10 mouse cellular contexts compared by ENCODE assay signal in the genomic region with DNA sequence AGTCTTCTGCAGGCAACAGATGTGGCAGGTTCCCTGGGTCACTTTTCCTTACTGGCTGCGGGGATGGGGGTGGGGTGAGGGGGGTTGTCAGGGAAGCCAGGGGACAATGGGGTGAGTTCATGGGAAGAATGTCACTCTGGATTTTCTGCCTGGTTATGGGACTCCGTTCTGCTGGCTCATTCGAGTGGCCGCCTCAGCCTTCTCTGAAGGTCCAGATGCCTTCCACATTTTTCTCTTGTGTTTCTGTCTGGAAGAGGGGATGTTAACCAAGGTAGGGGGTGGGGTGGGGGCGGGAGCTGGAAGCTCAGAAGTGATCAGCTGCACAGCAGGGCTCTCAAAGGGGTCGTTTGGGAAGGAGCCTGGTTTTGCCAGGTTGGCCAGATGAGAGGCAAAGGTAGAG. TPM values are rescaled to one million over a fixed set of nuclear protein-coding genes. Genes with fewer than 3 reads are reported as not detected.
A peak's percentile ranks its signal among the peaks of the same experiment; 100 is the strongest.
DNase-seq lines count a peak whose midpoint lies in the region; ATAC-seq lines count a peak whose summit lies in the region.
"Had no signal": no experiment of that assay in that cellular context is flagged by ENCODE, and none has a peak within 500 bp of the region (broad histone marks: within the 10 kb centered on the region; RNA-seq: fewer than 3 reads in every experiment).

No protein-coding gene starts in this region.

- peaks cover 33% of the 10 kb centered on the region for H3K27me3 ChIP-seq in heart, embryonic 15.5 days
- no peaks in the 10 kb centered on the region for H3K27me3 ChIP-seq in embryonic facial prominence, embryonic 11.5 days (ENCODE audit: control insufficient read depth, insufficient read depth, low read length)
- peaks cover 7% of the 10 kb centered on the region; the same call in 1 of the 2 replicates for H3K27me3 ChIP-seq in intestine, embryonic 15.5 days (replicated peaks)
- H3K27me3 ChIP-seq in neural tube, embryonic 12.5 days (replicated peaks), result no peaks in the 10 kb centered on the region

- 23% methylated on average over 6 of the region's 6 CpGs for WGBS in heart, embryonic 15.5 days
- 2% methylated on average over 6 of the region's 6 CpGs for WGBS in embryonic facial prominence, embryonic 11.5 days
- 26% methylated on average over 6 of the region's 6 CpGs for WGBS in intestine, embryonic 15.5 days
- under 1% methylated on average over 6 of the region's 6 CpGs for WGBS in neural tube, embryonic 12.5 days

- H3K27ac ChIP-seq in heart, embryonic 15.5 days, result no peak overlapping the region; the same call in 1 of the 2 replicates
- peak overlapping the region; percentile 71 for H3K27ac ChIP-seq in embryonic facial prominence, embryonic 11.5 days (replicated peaks; ENCODE audit: low read depth, low read length)
- H3K27ac ChIP-seq in intestine, embryonic 15.5 days, result no peak overlapping the region
- peak overlapping the region; percentile 76 for H3K27ac ChIP-seq in neural tube, embryonic 12.5 days
- H3K27ac ChIP-seq: liver, embryonic 13.5 days had no signal

- no peaks in the 10 kb centered on the region for H3K9me3 ChIP-seq in heart, embryonic 15.5 days (replicated peaks)
- no peaks in the 10 kb centered on the region for H3K9me3 ChIP-seq in embryonic facial prominence, embryonic 11.5 days (replicated peaks; ENCODE audit: control insufficient read depth, low read length)
- no peaks in the 10 kb centered on the region for H3K9me3 ChIP-seq in intestine, embryonic 15.5 days
- H3K9me3 ChIP-seq in neural tube, embryonic 12.5 days, result no peaks in the 10 kb centered on the region
- H3K9me3 ChIP-seq: liver, embryonic 13.5 days had no signal

- peak overlapping the region; percentile 67 for H3K4me3 ChIP-seq in heart, embryonic 15.5 days
- peak overlapping the region; percentile 72 for H3K4me3 ChIP-seq in embryonic facial prominence, embryonic 11.5 days (ENCODE audit: low read depth, low read length)
- H3K4me3 ChIP-seq in intestine, embryonic 15.5 days (replicated peaks), result peak overlapping the region; percentile 69
- peak overlapping the region; percentile 82 for H3K4me3 ChIP-seq in neural tube, embryonic 12.5 days
- H3K4me3 ChIP-seq: liver, embryonic 13.5 days had no signal

- H3K4me1 ChIP-seq in heart, embryonic 15.5 days (replicated peaks), result peaks cover 37% of the 10 kb centered on the region
- peaks cover 9% of the 10 kb centered on the region; the same call in 1 of the 2 replicates for H3K4me1 ChIP-seq in embryonic facial prominence, embryonic 11.5 days (ENCODE audit: control insufficient read depth, insufficient read depth, low read length)
- peaks cover 31% of the 10 kb centered on the region; the same call in 1 of the 2 replicates for H3K4me1 ChIP-seq in intestine, embryonic 15.5 days (replicated peaks)
- H3K4me1 ChIP-seq in neural tube, embryonic 12.5 days, result peaks cover 31% of the 10 kb centered on the region

- no peak for DNase-seq in heart, adult 8-10 months (ENCODE audit: low spot score)
- DNase-seq in embryonic facial prominence, embryonic 11.5 days (ENCODE audit: low spot score), result peak; percentile 54
- no peak for DNase-seq in cerebellum, adult 11-12 months
- DNase-seq in cerebellum, postnatal 25 days, result no peak
- DNase-seq in cerebellum, postnatal 10 days, result no peak
- DNase-seq: gastrocnemius, postnatal 25 days; liver, embryonic 13.5 days had no signal

- H3K4me2 ChIP-seq in heart, embryonic 15.5 days, result peak overlapping the region; percentile 99
- H3K4me2 ChIP-seq in embryonic facial prominence, embryonic 11.5 days (ENCODE audit: low read depth, low read length), result peak overlapping the region; percentile 98
- peak overlapping the region; percentile 100 for H3K4me2 ChIP-seq in intestine, embryonic 15.5 days (replicated peaks)
- H3K4me2 ChIP-seq in neural tube, embryonic 12.5 days (replicated peaks), result peak overlapping the region; percentile 93
- H3K4me2 ChIP-seq: liver, embryonic 13.5 days had no signal

- ATAC-seq in heart, embryonic 15.5 days (replicated peaks; ENCODE audit: insufficient number of reproducible peaks, insufficient read depth, low FRiP score, low read depth), result no peak
- 0 out of 2 replicates have a peak, but pooled peaks have one; percentile 24 for ATAC-seq in embryonic facial prominence, embryonic 11.5 days (replicated peaks; ENCODE audit: insufficient number of reproducible peaks, low FRiP score, low TSS enrichment, low read depth)
- ATAC-seq in intestine, embryonic 15.5 days, result no peak
- 0 out of 2 replicates have a peak, but pooled peaks have one; percentile 2 for ATAC-seq in neural tube, embryonic 12.5 days (ENCODE audit: low FRiP score, low read depth)

- H3K36me3 ChIP-seq in heart, embryonic 15.5 days, result no peaks in the 10 kb centered on the region
- H3K36me3 ChIP-seq in embryonic facial prominence, embryonic 11.5 days (replicated peaks; ENCODE audit: control insufficient read depth, insufficient read depth, low read depth, low read length), result no peaks in the 10 kb centered on the region; the same call in 1 of the 2 replicates
- H3K36me3 ChIP-seq in intestine, embryonic 15.5 days, result no peaks in the 10 kb centered on the region
- peaks cover 28% of the 10 kb centered on the region; the same call in 1 of the 2 replicates for H3K36me3 ChIP-seq in neural tube, embryonic 12.5 days
- H3K36me3 ChIP-seq: liver, embryonic 13.5 days had no signal

- H3K9ac ChIP-seq in heart, embryonic 15.5 days, result peak overlapping the region; percentile 25; the same call in 1 of the 2 replicates
- H3K9ac ChIP-seq in embryonic facial prominence, embryonic 11.5 days (replicated peaks; ENCODE audit: low read length), result peak overlapping the region; percentile 84
- peak overlapping the region; percentile 20 for H3K9ac ChIP-seq in intestine, embryonic 15.5 days
- H3K9ac ChIP-seq in neural tube, embryonic 12.5 days, result peak overlapping the region; percentile 87
- H3K9ac ChIP-seq: liver, embryonic 13.5 days had no signal

RNA-seq across cellular contexts. Expression of a gene that starts 2.1 kb away (rescaled TPM):
- polyA plus RNA-seq in heart, embryonic 15.5 days (2015; fragmentation: Nextera tagmentation; extraction: Ambion mirVana), result 44.4 and 85.9 TPM in 2 replicates
- total RNA-seq in heart, adult 8-10 months (2022), result under 1 TPM in 3 of 4 experiments, not detected in 1; 0.27 to 0.66 (median 0.31) TPM
- polyA plus RNA-seq in embryonic facial prominence, embryonic 11.5 days (2014; fragmentation: Nextera tagmentation; extraction: Ambion mirVana), result 368 and 450 TPM in 2 replicates
- polyA plus RNA-seq in intestine, embryonic 15.5 days (2015; fragmentation: Nextera tagmentation; extraction: Ambion mirVana), result 147 and 148 TPM in 2 replicates
- polyA plus RNA-seq in neural tube, embryonic 12.5 days (2016; fragmentation: Nextera tagmentation; extraction: Ambion mirVana), result 410 and 431 TPM in 2 replicates

RNA-seq across cellular contexts. Expression of a gene that starts 48.2 kb away (rescaled TPM):
- 79.0 and 101 TPM in 2 replicates for polyA plus RNA-seq in heart, embryonic 15.5 days (2015; fragmentation: Nextera tagmentation; extraction: Ambion mirVana)
- 100 to 1,000 TPM in 3 of 4 experiments, 10 to 100 TPM in 1; 89.6 to 129 (median 119) TPM for total RNA-seq in heart, adult 8-10 months (2022)
- 69.4 and 71.2 TPM in 2 replicates for polyA plus RNA-seq in embryonic facial prominence, embryonic 11.5 days (2014; fragmentation: Nextera tagmentation; extraction: Ambion mirVana)
- polyA plus RNA-seq in intestine, embryonic 15.5 days (2015; fragmentation: Nextera tagmentation; extraction: Ambion mirVana), result 46.2 and 50.7 TPM in 2 replicates
- polyA plus RNA-seq in neural tube, embryonic 12.5 days (2016; fragmentation: Nextera tagmentation; extraction: Ambion mirVana), result 128 and 150 TPM in 2 replicates

Comparison
In these comparisons a context has a peak if more than half of its experiments do, and no peak if none do; other contexts are left out.
1. ATAC-seq: peak in embryonic facial prominence, embryonic 11.5 days (single experiment) and neural tube, embryonic 12.5 days (single experiment); none in heart, embryonic 15.5 days (single experiment) and intestine, embryonic 15.5 days (single experiment).
2. H3K27ac ChIP-seq: peak in embryonic facial prominence, embryonic 11.5 days (single experiment) and neural tube, embryonic 12.5 days (single experiment); none in heart, embryonic 15.5 days (single experiment) and intestine, embryonic 15.5 days (single experiment).
3. H3K9ac ChIP-seq: peak in every context shown above with its lines; median percentile 87 in neural tube, embryonic 12.5 days; 84 in embryonic facial prominence, embryonic 11.5 days; 25 in heart, embryonic 15.5 days; 20 in intestine, embryonic 15.5 days.
4. Peak in every context shown above with its lines, with median percentiles within 50 percentile points of each other: H3K4me2 ChIP-seq and H3K4me3 ChIP-seq.